Comparison of ENCODE assay signal across 18 mouse cellular contexts in the genomic region with DNA sequence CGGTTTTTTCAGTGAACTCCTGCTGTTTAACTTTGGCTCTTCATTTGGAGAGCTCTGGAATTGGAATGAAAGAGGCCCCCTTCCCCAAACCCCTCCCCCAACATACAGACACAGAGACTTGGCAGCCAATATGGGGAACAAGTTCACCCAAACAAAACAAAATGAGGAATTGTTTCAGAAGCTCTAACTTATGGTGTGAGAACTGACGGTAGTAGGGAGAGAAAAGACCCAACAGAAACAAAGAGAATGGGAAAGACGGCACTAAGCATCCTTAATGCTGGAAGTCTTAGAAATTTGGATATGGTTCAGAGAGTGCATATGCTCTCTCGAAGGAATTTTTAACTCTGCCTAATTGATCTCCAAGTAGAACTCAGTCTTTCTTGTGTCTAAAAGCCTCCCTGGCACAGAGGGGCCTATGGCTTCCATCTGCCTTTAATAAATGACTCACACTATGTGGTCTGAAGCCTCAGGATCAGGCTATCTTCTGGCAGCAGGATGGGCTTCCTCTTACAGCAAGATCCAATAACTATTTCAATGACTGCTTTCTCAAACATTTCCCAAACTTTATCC.
DNase-seq lines count a peak whose midpoint lies in the region; ATAC-seq and TF ChIP-seq lines count a peak whose summit lies in the region.
"Had no signal": no experiment of that assay in that cellular context is flagged by ENCODE, and none has a peak within 500 bp of the region (broad histone marks: within the 10 kb centered on the region; RNA-seq: fewer than 3 reads in every experiment).

No protein-coding gene starts in this region.

- H3K4me3 ChIP-seq in limb, embryonic 14.5 days (replicated peaks; ENCODE audit: low read length) = no peak overlapping the region
- no peak overlapping the region for H3K4me3 ChIP-seq in limb, embryonic 10.5 days
- H3K4me3 ChIP-seq in stomach, embryonic 15.5 days (replicated peaks) = no peak overlapping the region
- H3K4me3 ChIP-seq: heart, embryonic 10.5 days; limb, embryonic 13.5 days; neural tube, embryonic 15.5 days had no signal

- 39% methylated on average over 4 of the region's 4 CpGs for WGBS in limb, embryonic 14.5 days
- WGBS in limb, embryonic 10.5 days = 68% methylated on average over 4 of the region's 4 CpGs
- WGBS in stomach, embryonic 15.5 days = 33% methylated on average over 4 of the region's 4 CpGs

- H3K4me2 ChIP-seq in limb, embryonic 14.5 days (replicated peaks; ENCODE audit: low read depth, low read length, severe bottlenecking) = no peak overlapping the region
- no peak overlapping the region for H3K4me2 ChIP-seq in stomach, embryonic 15.5 days
- H3K4me2 ChIP-seq: limb, embryonic 13.5 days; neural tube, embryonic 15.5 days had no signal

- no peaks in the 10 kb centered on the region for H3K27me3 ChIP-seq in limb, embryonic 14.5 days (ENCODE audit: control insufficient read depth, insufficient read depth, low read length)
- no peaks in the 10 kb centered on the region for H3K27me3 ChIP-seq in limb, embryonic 10.5 days (ENCODE audit: low read depth, poor library complexity, severe bottlenecking)
- H3K27me3 ChIP-seq in stomach, embryonic 15.5 days (replicated peaks) = no peaks in the 10 kb centered on the region
- H3K27me3 ChIP-seq: CH12.LX; limb, embryonic 13.5 days; neural tube, embryonic 15.5 days had no signal

- no peak for TF ChIP-seq CTCF in brain, embryonic 14.5 days (IDR thresholded peaks at IDR 0.05; ENCODE audit: borderline replicate concordance, extremely low read depth, insufficient read depth, insufficient read length)

- no peak for TF ChIP-seq POLR2A in limb, embryonic 14.5 days (IDR thresholded peaks at IDR 0.05; ENCODE audit: borderline replicate concordance, extremely low read depth, insufficient read depth, insufficient read length)
- TF ChIP-seq POLR2A in brain, embryonic 14.5 days (IDR thresholded peaks at IDR 0.05; ENCODE audit: borderline replicate concordance, extremely low read depth, insufficient read depth, insufficient read length, poor library complexity, severe bottlenecking) = no peak

- H3K4me1 ChIP-seq in limb, embryonic 14.5 days (ENCODE audit: control insufficient read depth, insufficient read depth, low read length) = no peaks in the 10 kb centered on the region
- H3K4me1 ChIP-seq in limb, embryonic 10.5 days = 0 out of 2 replicates have a peak, but pooled peaks cover 3% of the 10 kb centered on the region
- no peaks in the 10 kb centered on the region for H3K4me1 ChIP-seq in stomach, embryonic 15.5 days
- H3K4me1 ChIP-seq: heart, embryonic 10.5 days; limb, embryonic 13.5 days; neural tube, embryonic 15.5 days had no signal

- no peaks in the 10 kb centered on the region for H3K9me3 ChIP-seq in limb, embryonic 14.5 days (ENCODE audit: control insufficient read depth, low read length)
- H3K9me3 ChIP-seq in limb, embryonic 10.5 days (replicated peaks) = no peaks in the 10 kb centered on the region
- H3K9me3 ChIP-seq in stomach, embryonic 15.5 days = no peaks in the 10 kb centered on the region
- H3K9me3 ChIP-seq: heart, embryonic 10.5 days; limb, embryonic 13.5 days; neural tube, embryonic 15.5 days had no signal

- no peak overlapping the region for H3K27ac ChIP-seq in limb, embryonic 14.5 days (replicated peaks; ENCODE audit: low read depth, low read length)
- H3K27ac ChIP-seq in limb, embryonic 10.5 days = no peak overlapping the region
- H3K27ac ChIP-seq in stomach, embryonic 15.5 days = 0 out of 2 replicates have a peak overlapping the region, but pooled peaks have one; percentile 26
- H3K27ac ChIP-seq: heart, embryonic 10.5 days; limb, embryonic 13.5 days; neural tube, embryonic 15.5 days had no signal

- intact Hi-C loops in heart, postnatal 25 days (cut with DNase I) = no loop called here

- no peak overlapping the region for H3K9ac ChIP-seq in limb, embryonic 14.5 days (ENCODE audit: low read depth, low read length, severe bottlenecking)
- no peak overlapping the region for H3K9ac ChIP-seq in stomach, embryonic 15.5 days
- H3K9ac ChIP-seq: limb, embryonic 13.5 days; neural tube, embryonic 15.5 days had no signal

- DNase-seq in heart, postnatal 4 days = peak; percentile 6
- DNase-seq in heart, postnatal 25 days (ENCODE audit: low spot score) = no peak
- DNase-seq in limb, embryonic 14.5 days (ENCODE audit: low spot score) = peak; percentile 47
- no peak for DNase-seq in limb, embryonic 10.5 days (ENCODE audit: low spot score)
- DNase-seq in brain, embryonic 14.5 days (ENCODE audit: low read depth) = peak; percentile 66
- no peak for DNase-seq in thymus, postnatal 4 days
- no peak for DNase-seq in testis, postnatal 10 days (ENCODE audit: low spot score)
- DNase-seq: adrenal gland, adult 8-10 months; gastrocnemius, postnatal 10 days; kidney, adult 2 months; kidney, postnatal 25 days; right cerebral cortex, postnatal 25 days had no signal

- no peaks in the 10 kb centered on the region for H3K36me3 ChIP-seq in limb, embryonic 14.5 days (ENCODE audit: control insufficient read depth, insufficient read depth, low read length)
- no peaks in the 10 kb centered on the region for H3K36me3 ChIP-seq in limb, embryonic 10.5 days
- H3K36me3 ChIP-seq in stomach, embryonic 15.5 days = no peaks in the 10 kb centered on the region
- H3K36me3 ChIP-seq: heart, embryonic 10.5 days; limb, embryonic 13.5 days; neural tube, embryonic 15.5 days had no signal

- ATAC-seq in limb, embryonic 14.5 days (ENCODE audit: low FRiP score, low read depth) = no peak
- peak; percentile 66; the same call in 1 of the 2 replicates for ATAC-seq in stomach, embryonic 15.5 days (ENCODE audit: insufficient read depth, low FRiP score, low read depth)
- ATAC-seq: hindbrain, embryonic 16.5 days had no signal

Comparison
In these comparisons a context has a peak if more than half of its experiments do, and no peak if none do; other contexts are left out.
1. DNase-seq: peak in heart, postnatal 4 days (single experiment), limb, embryonic 14.5 days (single experiment) and brain, embryonic 14.5 days (single experiment); none in heart, postnatal 25 days (single experiment), limb, embryonic 10.5 days (single experiment), thymus, postnatal 4 days (single experiment) and testis, postnatal 10 days (single experiment).